In the genomic region with DNA sequence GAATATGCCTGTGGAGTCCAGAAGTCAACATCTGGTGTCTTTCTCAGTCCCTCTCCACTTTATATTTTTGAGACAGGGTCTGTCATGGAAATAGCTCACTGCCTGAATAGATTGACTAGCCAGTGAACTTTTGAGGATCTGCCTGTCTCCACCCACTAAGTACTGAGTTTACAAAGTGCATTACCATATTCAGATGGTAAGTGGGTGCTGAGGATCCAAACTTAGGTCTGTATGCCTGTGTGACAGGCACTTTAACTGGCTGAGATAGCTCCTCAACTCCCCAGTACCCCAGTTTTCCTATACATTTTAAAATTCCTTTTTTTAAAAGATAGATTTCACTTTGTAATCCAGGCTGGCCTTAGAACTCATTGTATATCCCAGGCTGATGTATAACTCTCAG, we compare ENCODE assay signal across 21 mouse cellular contexts. TPM values are rescaled to one million over a fixed set of nuclear protein-coding genes. Genes with fewer than 3 reads are reported as not detected.
DNase-seq lines count a peak whose midpoint lies in the region; TF ChIP-seq lines count a peak whose summit lies in the region.
"Had no signal": no experiment of that assay in that cellular context is flagged by ENCODE, and none has a peak within 500 bp of the region (broad histone marks: within the 10 kb centered on the region; RNA-seq: fewer than 3 reads in every experiment).

No protein-coding gene starts in this region.

- no peak overlapping the region for H3K4me3 ChIP-seq in layer of hippocampus, adult 2 months
- no peak overlapping the region for H3K4me3 ChIP-seq in cortical plate, adult 2 months (ENCODE audit: insufficient read depth, low read length)
- H3K4me3 ChIP-seq: embryonic facial prominence, embryonic 13.5 days; embryonic facial prominence, embryonic 15.5 days; erythroblast, embryonic 14.5 days; forebrain, embryonic 10.5 days; forebrain, embryonic 12.5 days had no signal

- DNase-seq in layer of hippocampus, adult 2 months (ENCODE audit: low spot score in 2 of 2): no peak
- DNase-seq in layer of hippocampus, adult 9-10 months (ENCODE audit: low spot score): no peak
- peak; percentile 69 for DNase-seq in brain, adult 2 months (ENCODE audit: low read depth, low spot score)
- DNase-seq in thymus, postnatal 36 days: no peak
- DNase-seq: adrenal gland, adult 2 months; adrenal gland, postnatal 10 days; adrenal gland, postnatal 25 days; cerebellum, adult 11-12 months; cerebellum, adult 2 months; cerebellum, adult 9-10 months; cerebellum, postnatal 10 days; cerebellum, postnatal 25 days; embryo, embryonic 11 days had no signal

- no peak for TF ChIP-seq POLR2A in cortical plate, adult 2 months (IDR thresholded peaks at IDR 0.05; ENCODE audit: extremely low read depth, insufficient read depth, low read length)

- H3K4me1 ChIP-seq in cortical plate, adult 2 months (ENCODE audit: control insufficient read depth, insufficient read depth, low read length): peaks cover 3% of the 10 kb centered on the region; the same call in 1 of the 2 replicates
- H3K4me1 ChIP-seq: embryonic facial prominence, embryonic 13.5 days; embryonic facial prominence, embryonic 15.5 days had no signal

- no peak for TF ChIP-seq CTCF in layer of hippocampus, adult 2 months (conservative IDR thresholded peaks at IDR 0.05)
- TF ChIP-seq CTCF in cortical plate, adult 2 months (IDR thresholded peaks at IDR 0.05; ENCODE audit: extremely low read depth, insufficient read depth, low read length): no peak

- peak overlapping the region; percentile 78 for H3K27ac ChIP-seq in layer of hippocampus, adult 2 months
- 0 out of 2 replicates have a peak overlapping the region, but pooled peaks have one; percentile 28 for H3K27ac ChIP-seq in cortical plate, adult 2 months (ENCODE audit: insufficient read depth, low read length)
- H3K27ac ChIP-seq: embryonic facial prominence, embryonic 13.5 days; embryonic facial prominence, embryonic 15.5 days; forebrain, embryonic 10.5 days; forebrain, embryonic 12.5 days had no signal

RNA-seq across cellular contexts. Expression of a gene that starts 35.5 kb away (rescaled TPM):
- total RNA-seq in layer of hippocampus, adult 2 months (2021): 1,000 to 10,000 TPM; 1,761 to 1,800 TPM
- polyA plus RNA-seq in cortical plate, adult 2 months (2012; rRNA removed): 765 and 784 TPM in 2 replicates
- total RNA-seq: MEL had no signal
- polyA plus RNA-seq: C2C12; erythroblast, embryonic 14.5 days had no signal
